Mouse (Mus musculus) embryonic facial prominence, embryonic 11.5 days (tissue): ENCODE measurements at regions not wholly inside any gene's neighbourhood (a gene's known extent, or its start where the extent isn't known, plus 50 kb on each side); places are given as distances from the start of the nearest gene placed in this dataset.

Experiments used
- ATAC-seq: fragments of 200-750 bp; cut with Nextera tagmentation; replicated peaks from 2 replicates; pipeline ENCODE4 v1.8.0; 2017; ENCODE audit warnings: low read depth; ENCODE audit not compliant: insufficient number of reproducible peaks, low FRiP score, low TSS enrichment
- DNase-seq: peaks from one replicate; pipeline ENCODE4 v3.0.0-alpha.2; 2015; ENCODE audit warnings: low spot score
- H3K27ac ChIP-seq: fragments of 300-500 bp; sonication (generic); replicated peaks from 2 replicates; pipeline ENCODE4 v1.5.1; 2014; ENCODE audit warnings: mild to moderate bottlenecking, low read depth, low read length, control low read depth
- H3K27me3 ChIP-seq: fragments of 300-500 bp; sonication (generic); 2 replicates; pipeline ENCODE4 v1.6.1; 2014; ENCODE audit warnings: mild to moderate bottlenecking, low read length, moderate library complexity, mixed read lengths; ENCODE audit not compliant: control insufficient read depth, insufficient read depth
- H3K36me3 ChIP-seq: fragments of 300-500 bp; sonication (generic); replicated peaks from 2 replicates; pipeline ENCODE4 v1.6.1; 2014; ENCODE audit warnings: low read depth, mild to moderate bottlenecking, low read length, moderate library complexity, mixed read lengths; ENCODE audit not compliant: control insufficient read depth, insufficient read depth
- H3K4me1 ChIP-seq: fragments of 300-500 bp; sonication (generic); 2 replicates; pipeline ENCODE4 v1.6.1; 2014; ENCODE audit warnings: low read length, mixed read lengths; ENCODE audit not compliant: control insufficient read depth, insufficient read depth
- H3K4me2 ChIP-seq: fragments of 300-500 bp; sonication (generic); 2 replicates; pipeline ENCODE4 v1.6.1; 2014; ENCODE audit warnings: low read depth, mild to moderate bottlenecking, control low read depth, low read length, moderate library complexity
- H3K4me3 ChIP-seq: fragments of 300-500 bp; sonication (generic); 2 replicates; pipeline ENCODE4 v1.5.1; 2014; ENCODE audit warnings: low read depth, low read length, control low read depth
- H3K9ac ChIP-seq: fragments of 300-500 bp; sonication (generic); replicated peaks from 2 replicates; pipeline ENCODE4 v1.6.1; 2014; ENCODE audit warnings: mild to moderate bottlenecking, control low read depth, low read length
- H3K9me3 ChIP-seq: fragments of 300-500 bp; sonication (generic); replicated peaks from 2 replicates; pipeline ENCODE4 v1.6.1; 2016; ENCODE audit warnings: mild to moderate bottlenecking, low read length, inconsistent platforms, mixed read lengths; ENCODE audit not compliant: control insufficient read depth
- WGBS: fragments of 180-500 bp; shearing (Covaris S2); extraction: QIAGEN DNeasy Blood & Tissue Kit; methylation state at CpG from one replicate; pipeline ENCODE4 v1.1.7; 2014; 5-methylcytosine and 5-hydroxymethylcytosine counted together

- Histone ChIP-seq H3K4me3 (no peak overlapping the region), H3K27ac (no peak overlapping the region), H3K36me3 (no peaks in the 10 kb centered on the region), H3K27me3 (no peaks in the 10 kb centered on the region), H3K9me3 (no peaks in the 10 kb centered on the region), H3K9ac (no peak overlapping the region), H3K4me2 (no peak overlapping the region), H3K4me1 (no peaks in the 10 kb centered on the region)
- DNase-seq (no peak), ATAC-seq (no peak)
- 85% methylated on average over 12 of the region's 12 CpGs for WGBS
Observed at GRCm38 (mm10) chr12:39935775-39936174, 102.0 kb downstream of the Arl4a start.

GRCm38 (mm10) chr12:39934877-39935276 lies 102.9 kb downstream of the Arl4a start:
- H3K27me3 ChIP-seq, result no peaks in the 10 kb centered on the region
- ATAC-seq (no peak), DNase-seq (no peak)
- H3K9me3 ChIP-seq, result no peaks in the 10 kb centered on the region
- H3K36me3 ChIP-seq, result no peaks in the 10 kb centered on the region
- WGBS, result 75% methylated on average over 4 of the region's 4 CpGs
- no peak overlapping the region for H3K9ac ChIP-seq
- H3K27ac ChIP-seq, result no peak overlapping the region
- H3K4me2 ChIP-seq, result no peak overlapping the region
- H3K4me1 ChIP-seq, result no peaks in the 10 kb centered on the region
- no peak overlapping the region for H3K4me3 ChIP-seq

- Histone ChIP-seq H3K36me3 (no peaks in the 10 kb centered on the region), H3K4me1 (no peaks in the 10 kb centered on the region), H3K9me3 (no peaks in the 10 kb centered on the region), H3K27me3 (no peaks in the 10 kb centered on the region), H3K4me3 (no peak overlapping the region), H3K9ac (no peak overlapping the region), H3K27ac (no peak overlapping the region), H3K4me2 (no peak overlapping the region)
- ATAC-seq (no peak), DNase-seq (no peak)
- 89% methylated on average over 1 of the region's 1 CpGs for whole genome bisulfite sequencing
Observed at GRCm38 (mm10) chr12:39931251-39931650, 106.6 kb downstream of the Arl4a start.

DNA sequence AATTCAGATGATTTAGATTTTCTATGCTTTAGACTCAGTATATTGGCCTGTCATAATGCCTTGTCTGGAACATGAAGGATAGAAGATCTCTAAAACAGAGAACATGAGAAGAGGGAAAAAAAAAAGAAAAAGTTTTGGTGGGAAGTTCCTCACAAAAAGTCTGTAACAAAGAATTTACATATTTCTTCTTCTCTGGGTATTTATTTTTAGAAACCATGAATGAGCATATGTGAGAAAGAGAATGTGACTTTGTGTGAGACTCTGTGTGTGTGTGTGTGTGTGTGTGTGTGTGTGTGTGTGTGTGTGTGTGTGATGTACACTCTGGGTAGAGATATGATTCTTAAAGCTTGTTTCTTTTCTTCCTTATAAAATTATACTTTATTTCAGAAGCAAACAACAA lies 109.9 kb downstream of the Arl4a start:
- H3K9ac ChIP-seq, result no peak overlapping the region
- H3K27ac ChIP-seq, result no peak overlapping the region
- DNase-seq (no peak), ATAC-seq (no peak)
- no peaks in the 10 kb centered on the region for H3K27me3 ChIP-seq
- no peak overlapping the region for H3K4me2 ChIP-seq
- H3K4me3 ChIP-seq, result no peak overlapping the region
- H3K36me3 ChIP-seq, result no peaks in the 10 kb centered on the region
- no peaks in the 10 kb centered on the region for H3K9me3 ChIP-seq
- no peaks in the 10 kb centered on the region for H3K4me1 ChIP-seq

- H3K9ac ChIP-seq, result no peak overlapping the region
- no peaks in the 10 kb centered on the region for H3K27me3 ChIP-seq
- DNase-seq (no peak), ATAC-seq (no peak)
- H3K27ac ChIP-seq, result no peak overlapping the region
- H3K4me3 ChIP-seq, result no peak overlapping the region
- no peaks in the 10 kb centered on the region for H3K36me3 ChIP-seq
- 79% methylated on average over 8 of the region's 8 CpGs for WGBS
- H3K4me2 ChIP-seq, result no peak overlapping the region
- H3K9me3 ChIP-seq, result no peaks in the 10 kb centered on the region
- no peaks in the 10 kb centered on the region for H3K4me1 ChIP-seq
Observed at GRCm38 (mm10) chr12:39927014-39927413, 110.8 kb downstream of the Arl4a start.

GRCm38 (mm10) chr12:39921481-39921880 lies 116.3 kb downstream of the Arl4a start:
- DNase-seq (no peak), ATAC-seq (no peak)
- no peaks in the 10 kb centered on the region for H3K36me3 ChIP-seq
- 74% methylated on average over 3 of the region's 3 CpGs for WGBS
- H3K27me3 ChIP-seq, result no peaks in the 10 kb centered on the region
- H3K9me3 ChIP-seq, result no peaks in the 10 kb centered on the region
- no peak overlapping the region for H3K27ac ChIP-seq
- no peak overlapping the region for H3K9ac ChIP-seq
- no peak overlapping the region for H3K4me3 ChIP-seq
- no peaks in the 10 kb centered on the region for H3K4me1 ChIP-seq
- no peak overlapping the region for H3K4me2 ChIP-seq

GRCm38 (mm10) chr12:39920466-39920913 lies 117.3 kb downstream of the Arl4a start:
- 25% methylated on average over 8 of the region's 8 CpGs for WGBS
- ATAC-seq, result 0 out of 2 replicates have a peak, but pooled peaks have one; percentile 56
- H3K4me2 ChIP-seq, result no peak overlapping the region

DNA sequence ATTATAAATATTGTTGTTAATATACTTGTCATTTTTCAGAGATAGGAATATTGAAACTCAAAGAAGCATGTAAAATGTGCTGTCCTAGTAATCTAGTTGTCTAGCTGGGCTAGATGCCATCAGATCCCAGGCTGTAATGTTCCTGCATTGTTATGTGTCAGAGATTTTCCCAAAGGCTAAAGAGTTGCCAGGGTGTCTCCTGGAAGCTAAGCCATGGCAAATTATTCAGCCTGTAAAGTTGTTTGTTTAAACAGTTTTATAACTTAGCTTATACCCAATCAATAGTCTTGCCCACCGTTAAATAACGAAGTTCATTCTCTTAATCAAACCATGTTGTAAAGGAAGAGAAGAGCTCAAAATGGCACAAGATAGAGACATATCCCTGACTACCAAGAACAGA lies 117.9 kb downstream of the Arl4a start:
- Histone ChIP-seq H3K27me3 (no peaks in the 10 kb centered on the region), H3K4me2 (no peak overlapping the region), H3K4me3 (no peak overlapping the region), H3K27ac (no peak overlapping the region), H3K9ac (no peak overlapping the region), H3K36me3 (no peaks in the 10 kb centered on the region), H3K9me3 (no peaks in the 10 kb centered on the region), H3K4me1 (no peaks in the 10 kb centered on the region)
- DNase-seq (no peak), ATAC-seq (no peak)
- WGBS, result 87% methylated on average over 2 of the region's 2 CpGs

More at GRCm38 (mm10) chr12:39920466-39920913, 117.3 kb downstream of the Arl4a start:
- DNase-seq, result peak; percentile 52
- Histone ChIP-seq H3K9me3 (no peaks in the 10 kb centered on the region), H3K4me1 (no peaks in the 10 kb centered on the region), H3K27me3 (no peaks in the 10 kb centered on the region), H3K27ac (no peak overlapping the region), H3K9ac (no peak overlapping the region), H3K4me3 (no peak overlapping the region), H3K36me3 (no peaks in the 10 kb centered on the region)
